8 mouse cellular contexts compared by ENCODE assay signal in the genomic region with DNA sequence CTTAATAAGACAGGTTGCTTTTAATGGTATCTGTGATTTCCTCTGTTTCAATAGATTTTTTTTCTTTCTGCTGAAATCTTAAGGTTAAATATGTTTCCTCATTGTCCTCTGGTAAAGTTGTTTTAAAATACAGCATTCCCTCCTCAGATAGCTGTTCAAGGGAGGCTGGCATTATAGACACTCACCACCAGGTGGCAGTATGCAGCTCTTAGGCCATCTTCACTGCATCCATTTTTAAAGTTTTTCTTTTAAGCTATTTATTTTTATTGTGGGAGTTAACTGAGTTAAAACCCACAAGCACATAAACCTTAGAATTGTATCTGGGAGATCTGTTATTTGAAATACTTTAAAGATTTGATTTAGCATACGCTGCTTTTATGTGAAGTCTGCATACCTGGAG. TPM values are rescaled to one million over a fixed set of nuclear protein-coding genes. Genes with fewer than 3 reads are reported as not detected.
DNase-seq lines count a peak whose midpoint lies in the region; ATAC-seq and TF ChIP-seq lines count a peak whose summit lies in the region.

No protein-coding gene starts in this region.

- H3K4me2 ChIP-seq in midbrain, embryonic 15.5 days, result no peak overlapping the region
- no peak overlapping the region for H3K4me2 ChIP-seq in limb, embryonic 14.5 days (replicated peaks; ENCODE audit: low read depth, low read length, severe bottlenecking)
- H3K4me2 ChIP-seq in stomach, postnatal 0 days (replicated peaks; ENCODE audit: low read depth), result no peak overlapping the region

- no peak for TF ChIP-seq POLR2A in limb, embryonic 14.5 days (IDR thresholded peaks at IDR 0.05; ENCODE audit: borderline replicate concordance, extremely low read depth, insufficient read depth, insufficient read length)

- H3K4me1 ChIP-seq in midbrain, embryonic 10.5 days, result no peaks in the 10 kb centered on the region
- no peaks in the 10 kb centered on the region for H3K4me1 ChIP-seq in midbrain, embryonic 15.5 days
- H3K4me1 ChIP-seq in embryonic facial prominence, embryonic 10.5 days, result no peaks in the 10 kb centered on the region
- H3K4me1 ChIP-seq in limb, embryonic 14.5 days (ENCODE audit: control insufficient read depth, insufficient read depth, low read length), result no peaks in the 10 kb centered on the region
- H3K4me1 ChIP-seq in stomach, postnatal 0 days (replicated peaks; ENCODE audit: control insufficient read depth, insufficient read depth), result no peaks in the 10 kb centered on the region

- WGBS in midbrain, embryonic 10.5 days, result 85% methylated on average over 1 of the region's 1 CpGs
- 88% methylated on average over 1 of the region's 1 CpGs for WGBS in midbrain, embryonic 15.5 days
- 91% methylated on average over 1 of the region's 1 CpGs for WGBS in embryonic facial prominence, embryonic 10.5 days
- 46% methylated on average over 1 of the region's 1 CpGs for WGBS in limb, embryonic 14.5 days
- WGBS in stomach, postnatal 0 days, result 76% methylated on average over 1 of the region's 1 CpGs

- H3K9me3 ChIP-seq in midbrain, embryonic 10.5 days (replicated peaks), result no peaks in the 10 kb centered on the region
- H3K9me3 ChIP-seq in midbrain, embryonic 15.5 days, result no peaks in the 10 kb centered on the region
- no peaks in the 10 kb centered on the region for H3K9me3 ChIP-seq in embryonic facial prominence, embryonic 10.5 days
- no peaks in the 10 kb centered on the region for H3K9me3 ChIP-seq in limb, embryonic 14.5 days (ENCODE audit: control insufficient read depth, low read length)
- no peaks in the 10 kb centered on the region for H3K9me3 ChIP-seq in stomach, postnatal 0 days (ENCODE audit: control insufficient read depth, low read length)

- H3K36me3 ChIP-seq in midbrain, embryonic 10.5 days, result no peaks in the 10 kb centered on the region
- no peaks in the 10 kb centered on the region for H3K36me3 ChIP-seq in midbrain, embryonic 15.5 days (replicated peaks)
- H3K36me3 ChIP-seq in embryonic facial prominence, embryonic 10.5 days (replicated peaks), result no peaks in the 10 kb centered on the region
- no peaks in the 10 kb centered on the region for H3K36me3 ChIP-seq in limb, embryonic 14.5 days (ENCODE audit: control insufficient read depth, insufficient read depth, low read length)
- H3K36me3 ChIP-seq in stomach, postnatal 0 days (ENCODE audit: control insufficient read depth, insufficient read depth, low read length), result no peaks in the 10 kb centered on the region

- peak; percentile 81; the same call in 1 of the 2 replicates for ATAC-seq in frontal cortex, adult (ENCODE audit: low TSS enrichment)
- ATAC-seq in midbrain, embryonic 15.5 days (replicated peaks), result no peak
- ATAC-seq in limb, embryonic 14.5 days (ENCODE audit: low FRiP score, low read depth), result no peak
- ATAC-seq in stomach, postnatal 0 days (ENCODE audit: low FRiP score, low TSS enrichment), result no peak

- H3K27ac ChIP-seq in midbrain, embryonic 10.5 days (replicated peaks), result no peak overlapping the region
- H3K27ac ChIP-seq in midbrain, embryonic 15.5 days, result no peak overlapping the region
- no peak overlapping the region for H3K27ac ChIP-seq in embryonic facial prominence, embryonic 10.5 days (replicated peaks)
- H3K27ac ChIP-seq in limb, embryonic 14.5 days (replicated peaks; ENCODE audit: low read depth, low read length), result no peak overlapping the region
- no peak overlapping the region for H3K27ac ChIP-seq in stomach, postnatal 0 days (replicated peaks)

- TF ChIP-seq EP300 in stomach, postnatal 0 days (optimal IDR thresholded peaks at IDR 0.05), result no peak

- DNase-seq in frontal cortex, postnatal 25 days (ENCODE audit: low spot score in 2 of 2), result no peak
- DNase-seq in midbrain, embryonic 10.5 days (ENCODE audit: low spot score), result peak; percentile 27
- peak; percentile 43 for DNase-seq in T-cell, adult 2 months (ENCODE audit: low spot score)
- peak; percentile 32 for DNase-seq in embryonic facial prominence, embryonic 10.5 days (ENCODE audit: low spot score)
- peak; percentile 47 for DNase-seq in limb, embryonic 14.5 days (ENCODE audit: low spot score)
- peak; percentile 26 for DNase-seq in stomach, postnatal 0 days (ENCODE audit: low spot score)

- H3K27me3 ChIP-seq in midbrain, embryonic 10.5 days (ENCODE audit: low read depth, poor library complexity, severe bottlenecking), result 0 out of 2 replicates have a peak, but pooled peaks cover under 1% of the 10 kb centered on the region
- no peaks in the 10 kb centered on the region for H3K27me3 ChIP-seq in midbrain, embryonic 15.5 days (replicated peaks)
- no peaks in the 10 kb centered on the region for H3K27me3 ChIP-seq in embryonic facial prominence, embryonic 10.5 days (replicated peaks; ENCODE audit: low read depth, poor library complexity, severe bottlenecking)
- no peaks in the 10 kb centered on the region for H3K27me3 ChIP-seq in limb, embryonic 14.5 days (ENCODE audit: control insufficient read depth, insufficient read depth, low read length)
- no peaks in the 10 kb centered on the region for H3K27me3 ChIP-seq in stomach, postnatal 0 days (ENCODE audit: control insufficient read depth, insufficient read depth, low read length)

- no peak overlapping the region for H3K4me3 ChIP-seq in midbrain, embryonic 10.5 days
- H3K4me3 ChIP-seq in midbrain, embryonic 15.5 days, result no peak overlapping the region
- no peak overlapping the region for H3K4me3 ChIP-seq in embryonic facial prominence, embryonic 10.5 days
- H3K4me3 ChIP-seq in limb, embryonic 14.5 days (replicated peaks; ENCODE audit: low read length), result no peak overlapping the region
- no peak overlapping the region for H3K4me3 ChIP-seq in stomach, postnatal 0 days (ENCODE audit: low read depth, low read length)

- no peak overlapping the region for H3K9ac ChIP-seq in midbrain, embryonic 15.5 days
- H3K9ac ChIP-seq in limb, embryonic 14.5 days (ENCODE audit: low read depth, low read length, severe bottlenecking), result no peak overlapping the region
- H3K9ac ChIP-seq in stomach, postnatal 0 days (ENCODE audit: low read length), result no peak overlapping the region

- TF ChIP-seq CTCF in stomach, postnatal 0 days (IDR thresholded peaks at IDR 0.05; ENCODE audit: low read depth), result peak; percentile 90

RNA-seq across cellular contexts. Expression of a gene that starts 7.1 kb away (rescaled TPM):
- polyA plus RNA-seq in midbrain, embryonic 10.5 days (2016; fragmentation: Nextera tagmentation; extraction: Ambion mirVana), result 3.7 and 4.1 TPM in 2 replicates
- polyA plus RNA-seq in midbrain, embryonic 15.5 days (2015; fragmentation: Nextera tagmentation; extraction: Ambion mirVana), result 9.9 and 10.6 TPM in 2 replicates
- 10.8 and 12.4 TPM in 2 replicates for polyA plus RNA-seq in embryonic facial prominence, embryonic 10.5 days (2016; fragmentation: Nextera tagmentation; extraction: Ambion mirVana)
- 2.8 and 3.4 TPM in 2 replicates for polyA plus RNA-seq in limb, embryonic 14.5 days (2012; rRNA removed)
- 14.0 and 14.2 TPM in 2 replicates for polyA plus RNA-seq in limb, embryonic 14.5 days (2014; fragmentation: Nextera tagmentation; extraction: Ambion mirVana)
- polyA plus RNA-seq in stomach, postnatal 0 days (2015; fragmentation: Nextera tagmentation; extraction: Ambion mirVana), result 3.2 and 3.5 TPM in 2 replicates

Comparison
In these comparisons a context has a peak if more than half of its experiments do, and no peak if none do; other contexts are left out.
1. DNase-seq: peak in midbrain, embryonic 10.5 days (single experiment), T-cell, adult 2 months (single experiment), embryonic facial prominence, embryonic 10.5 days (single experiment), limb, embryonic 14.5 days (single experiment) and stomach, postnatal 0 days (single experiment); none in frontal cortex, postnatal 25 days (0 of 2).